Mouse (Mus musculus): ENCODE results near the gene Slc41a2. TPM values are rescaled to one million over a fixed set of nuclear protein-coding genes. Genes with fewer than 3 reads are reported as not detected.
"Not testable (repeated sequence)": the region's sequence is repeated elsewhere in the genome, so short reads cannot be mapped to it uniquely, and the experiment has no call there.

Slc41a2 gene
- polyA plus RNA-seq, 1 experiment from 2014 or later = 2.6 TPM

DNA sequence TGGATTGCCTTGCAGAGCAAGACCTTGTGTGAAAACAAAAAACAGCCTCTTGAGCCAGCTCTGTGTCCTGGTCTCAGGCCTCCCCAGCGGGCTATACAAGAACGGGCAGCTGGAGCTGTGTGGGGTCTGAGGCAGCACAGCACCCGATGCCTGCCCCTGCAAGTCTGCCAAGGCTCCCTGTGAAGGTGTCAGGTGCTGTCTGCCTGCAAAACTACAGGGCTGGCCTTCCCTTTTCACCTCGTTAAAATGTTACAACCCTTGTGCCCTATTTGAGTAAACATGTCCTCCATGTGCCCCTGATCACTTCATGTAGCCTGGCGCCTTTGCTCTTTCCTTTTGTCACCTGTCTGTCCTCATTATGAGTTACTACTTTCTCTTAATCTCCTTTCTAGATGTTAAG, 31.2 kb upstream of the Slc41a2 start:
- H3K9ac ChIP-seq = no peak overlapping the region
- H3K4me1 ChIP-seq = no peaks in the 10 kb centered on the region
- H3K36me3 ChIP-seq = peaks cover 82% of the 10 kb centered on the region
- H3K27ac ChIP-seq = no peak overlapping the region
- 89% methylated on average over 5 of the region's 5 CpGs for WGBS
- H3K9me3 ChIP-seq = no peaks in the 10 kb centered on the region
- H3K4me2 ChIP-seq (replicated peaks) = no peak overlapping the region
- ATAC-seq (ENCODE audit: low FRiP score, low read depth) = no peak
- H3K4me3 ChIP-seq = no peak overlapping the region
- H3K27me3 ChIP-seq (replicated peaks) = no peaks in the 10 kb centered on the region

DNA sequence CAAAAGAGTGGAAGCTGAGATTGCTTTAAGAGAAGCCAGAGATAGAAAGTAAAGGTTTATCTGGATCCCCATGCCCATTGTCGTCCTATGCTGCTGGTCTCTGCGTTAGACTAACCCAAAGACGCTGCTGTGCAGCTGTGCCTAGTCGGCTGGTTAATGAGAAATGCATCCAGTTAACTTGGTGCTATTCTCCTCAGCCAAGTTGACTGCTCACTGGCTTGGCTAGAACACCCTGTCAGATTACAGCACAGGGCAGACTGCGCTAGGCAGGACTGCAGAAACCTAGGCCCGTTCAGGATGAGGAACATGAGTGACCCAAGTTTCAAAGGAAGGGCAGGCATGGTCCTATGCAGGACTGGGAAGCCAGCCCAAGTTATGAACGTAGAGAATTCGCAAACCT, 25.8 kb upstream of the Slc41a2 start:
- Histone ChIP-seq H3K36me3 (peaks cover 60% of the 10 kb centered on the region), H3K4me3 (no peak overlapping the region), H3K27me3 (replicated peaks) (no peaks in the 10 kb centered on the region), H3K9ac (no peak overlapping the region), H3K4me2 (replicated peaks) (no peak overlapping the region), H3K4me1 (peaks cover 11% of the 10 kb centered on the region), H3K9me3 (no peaks in the 10 kb centered on the region), H3K27ac (no peak overlapping the region)
- ATAC-seq (ENCODE audit: low FRiP score, low read depth) = no peak
- 98% methylated on average over 8 of the region's 8 CpGs for WGBS

DNA sequence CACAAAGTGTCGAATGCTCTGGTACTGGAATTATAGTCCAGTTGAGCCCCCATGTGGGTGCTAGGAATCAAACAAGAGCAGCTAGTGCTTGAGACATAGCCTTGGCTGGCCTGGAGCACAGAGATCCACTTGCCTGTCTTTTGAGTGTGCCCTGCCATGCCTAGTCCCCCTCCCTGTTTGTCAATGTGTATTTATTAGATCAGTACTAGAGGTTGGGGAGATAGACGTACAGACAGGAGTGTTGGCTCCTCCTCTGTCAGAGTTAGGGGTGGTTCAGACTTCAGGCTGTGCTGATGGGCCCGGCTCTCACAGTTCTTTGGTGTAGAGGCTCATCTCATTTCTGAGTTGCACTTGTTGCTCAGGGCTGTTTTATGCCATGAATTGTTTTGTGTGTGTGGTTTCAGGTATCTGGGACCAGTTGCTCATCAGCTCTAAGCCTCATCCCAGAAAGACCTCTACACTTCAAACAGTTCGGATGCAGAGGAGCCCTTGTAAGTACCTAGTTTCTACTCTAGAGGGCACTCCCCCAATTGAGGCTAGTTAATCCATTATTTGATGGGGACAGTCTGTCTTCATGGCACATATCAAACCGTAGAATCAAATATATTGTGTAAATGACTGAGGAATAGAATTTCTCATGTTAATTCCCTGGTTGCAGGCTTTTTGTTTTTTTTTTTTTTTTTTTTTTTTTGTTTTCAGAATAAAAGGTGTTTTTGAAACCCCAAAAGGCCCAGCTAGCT, 24.1 kb upstream of the Slc41a2 start:
- Histone ChIP-seq H3K4me3 (no peak overlapping the region), H3K36me3 (peaks cover 43% of the 10 kb centered on the region), H3K9me3 (no peaks in the 10 kb centered on the region), H3K4me1 (peaks cover 11% of the 10 kb centered on the region), H3K4me2 (replicated peaks) (peak overlapping the region; percentile 84), H3K27me3 (replicated peaks) (no peaks in the 10 kb centered on the region), H3K9ac (0 out of 2 replicates have a peak overlapping the region, but pooled peaks have one; percentile 90), H3K27ac (no peak overlapping the region)
- no peak for ATAC-seq (ENCODE audit: low FRiP score, low read depth)
- 53% methylated on average over 5 of the region's 5 CpGs for WGBS

DNA sequence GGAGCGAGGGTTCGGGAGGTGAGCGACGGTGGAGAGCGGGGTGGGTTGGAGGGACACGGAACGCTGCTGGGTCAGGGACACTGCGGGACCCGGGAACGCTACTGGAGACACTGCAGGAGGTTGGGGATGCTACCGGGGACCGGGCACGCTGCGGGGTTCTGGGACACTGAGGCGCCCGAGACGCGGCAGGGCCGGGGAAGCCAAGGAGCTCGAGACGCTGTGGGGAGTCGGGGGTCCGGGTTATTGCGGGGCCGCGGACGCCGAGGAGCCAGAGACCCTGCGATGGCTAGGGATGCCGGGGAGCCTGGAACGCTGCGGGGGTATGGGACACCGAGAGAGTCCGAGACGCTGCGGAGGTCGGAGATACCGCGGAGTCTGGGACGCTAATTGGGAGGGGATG, 22.7 kb upstream of the Slc41a2 start:
- Histone ChIP-seq H3K9me3 (no peaks in the 10 kb centered on the region), H3K27ac (peak overlapping the region; percentile 38; the same call in 1 of the 2 replicates), H3K4me2 (replicated peaks) (peak overlapping the region; percentile 84), H3K36me3 (peaks cover 29% of the 10 kb centered on the region), H3K4me3 (peak overlapping the region; percentile 82), H3K27me3 (replicated peaks) (no peaks in the 10 kb centered on the region), H3K4me1 (peaks cover 11% of the 10 kb centered on the region), H3K9ac (peak overlapping the region; percentile 90)
- peak; percentile 80 for ATAC-seq (ENCODE audit: low FRiP score, low read depth)
- WGBS = under 1% methylated on average over 40 of the region's 40 CpGs

DNA sequence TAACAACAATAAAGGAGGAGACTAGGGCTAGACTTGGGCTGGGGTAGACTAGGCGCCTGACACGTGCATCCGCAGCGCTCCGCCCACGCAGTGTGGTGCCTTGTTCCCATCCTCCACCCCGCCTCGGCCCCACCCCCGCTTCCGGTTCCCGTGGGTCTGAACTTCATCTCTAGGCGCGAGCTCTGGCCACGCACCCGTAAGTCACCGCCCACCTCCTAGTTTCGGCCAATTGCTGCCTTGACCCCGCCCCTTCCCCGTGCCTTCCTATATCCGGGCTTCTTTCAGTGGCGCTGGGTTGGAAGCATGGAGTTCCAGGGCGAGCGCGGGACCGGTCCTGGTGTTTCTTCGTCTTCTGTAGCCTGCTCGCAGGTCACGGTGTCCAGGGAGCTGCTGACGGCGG, 22.3 kb upstream of the Slc41a2 start, which contains the start of gene D10Wsu102e:
D10Wsu102e (plus strand) TSS at position 266 of the 400 bp plus-strand sequence.
- Histone ChIP-seq H3K27ac (peak within 1 kb of the TSS; percentile 38; the same call in 1 of the 2 replicates), H3K9ac (peak within 1 kb of the TSS; percentile 90), H3K27me3 (replicated peaks) (no peaks in the 10 kb centered on the region), H3K9me3 (no peaks in the 10 kb centered on the region), H3K36me3 (peaks cover 25% of the 10 kb centered on the region), H3K4me3 (peak within 1 kb of the TSS; percentile 82), H3K4me1 (peaks cover 11% of the 10 kb centered on the region), H3K4me2 (replicated peaks) (peak within 1 kb of the TSS; percentile 84)
- under 1% methylated on average over 30 of the region's 30 CpGs for WGBS
- ATAC-seq (ENCODE audit: low FRiP score, low read depth) = peak; percentile 98

DNA sequence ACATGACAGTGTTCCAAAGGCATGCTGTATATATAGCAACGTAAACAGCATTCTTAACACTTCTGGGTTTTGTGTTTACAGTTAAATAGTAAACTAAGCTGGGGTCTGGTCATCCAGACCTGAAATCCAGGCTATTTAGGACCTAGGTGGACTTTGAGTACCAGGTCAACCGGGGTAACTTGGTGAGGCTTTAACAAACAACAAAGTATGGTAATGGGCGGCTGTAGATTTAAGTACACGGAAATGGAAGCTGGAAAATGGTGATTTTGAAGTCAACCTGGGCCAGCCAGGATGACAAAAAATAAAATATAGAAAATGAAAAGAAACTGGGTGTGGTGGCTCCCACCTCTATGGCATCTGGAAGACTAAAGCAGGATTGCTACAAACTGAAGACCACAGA, 21.8 kb upstream of the Slc41a2 start:
- Histone ChIP-seq H3K4me2 (replicated peaks) (peak overlapping the region; percentile 84), H3K9me3 (no peaks in the 10 kb centered on the region), H3K36me3 (peaks cover 20% of the 10 kb centered on the region), H3K27ac (no peak overlapping the region), H3K9ac (no peak overlapping the region), H3K27me3 (replicated peaks) (no peaks in the 10 kb centered on the region), H3K4me3 (peak overlapping the region; percentile 82), H3K4me1 (peaks cover 11% of the 10 kb centered on the region)
- 88% methylated on average over 4 of the region's 4 CpGs for WGBS
- no peak; the same call in none of the 2 replicates for ATAC-seq (ENCODE audit: low FRiP score, low read depth)

DNA sequence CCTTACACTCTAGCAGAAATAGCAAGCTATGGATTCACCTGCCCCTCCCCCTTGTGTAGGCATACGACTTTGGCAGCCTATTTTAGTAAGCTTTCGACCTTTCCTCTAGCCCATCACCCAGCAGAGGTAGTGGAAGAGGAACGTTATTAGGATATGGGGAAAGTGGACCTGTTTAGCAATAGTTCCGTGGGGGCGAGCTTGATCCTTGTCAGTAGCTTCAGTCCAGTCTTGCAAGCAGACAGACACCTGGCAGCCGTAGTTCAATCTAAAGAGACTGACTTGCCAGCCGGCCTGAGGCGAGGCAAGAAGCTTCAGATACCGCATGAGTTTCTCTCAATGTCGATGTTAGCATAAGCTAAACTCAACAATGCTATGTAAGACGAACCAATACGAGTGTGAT, 18.7 kb upstream of the Slc41a2 start:
- no peak overlapping the region for H3K4me2 ChIP-seq (replicated peaks)
- H3K36me3 ChIP-seq = no peaks in the 10 kb centered on the region
- H3K4me1 ChIP-seq = peaks cover 5% of the 10 kb centered on the region
- no peaks in the 10 kb centered on the region for H3K27me3 ChIP-seq (replicated peaks)
- WGBS = 83% methylated on average over 12 of the region's 12 CpGs
- H3K27ac ChIP-seq = no peak overlapping the region
- no peak overlapping the region for H3K9ac ChIP-seq
- no peak for ATAC-seq (ENCODE audit: low FRiP score, low read depth)
- H3K4me3 ChIP-seq = no peak overlapping the region
- H3K9me3 ChIP-seq = no peaks in the 10 kb centered on the region

DNA sequence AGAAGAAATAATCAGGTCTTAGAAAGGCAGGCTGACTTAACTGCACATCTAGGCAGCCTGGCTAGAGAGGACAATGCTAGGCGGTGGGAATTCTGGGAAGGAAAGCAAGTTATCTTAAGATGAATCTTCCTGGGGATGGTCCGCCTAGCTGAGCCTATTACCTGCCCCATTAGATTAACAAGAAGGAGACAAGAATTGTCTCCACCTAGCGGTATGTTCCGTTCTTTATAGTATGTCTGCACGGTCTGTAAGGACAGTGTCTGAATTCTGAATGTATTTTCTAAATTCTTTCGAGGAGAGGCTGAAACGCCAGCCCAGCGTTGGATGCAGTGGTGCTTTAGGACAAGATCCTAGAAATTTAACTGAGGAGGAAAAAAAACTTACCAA, 16.6 kb upstream of the Slc41a2 start:
- 71% methylated on average over 8 of the region's 8 CpGs for WGBS
- ATAC-seq (ENCODE audit: low FRiP score, low read depth) = no peak
- no peaks in the 10 kb centered on the region for H3K27me3 ChIP-seq (replicated peaks)
- H3K4me1 ChIP-seq = no peaks in the 10 kb centered on the region
- H3K4me2 ChIP-seq (replicated peaks) = no peak overlapping the region
- no peak overlapping the region for H3K4me3 ChIP-seq
- no peaks in the 10 kb centered on the region for H3K9me3 ChIP-seq
- no peaks in the 10 kb centered on the region for H3K36me3 ChIP-seq
- H3K27ac ChIP-seq = no peak overlapping the region
- no peak overlapping the region for H3K9ac ChIP-seq

DNA sequence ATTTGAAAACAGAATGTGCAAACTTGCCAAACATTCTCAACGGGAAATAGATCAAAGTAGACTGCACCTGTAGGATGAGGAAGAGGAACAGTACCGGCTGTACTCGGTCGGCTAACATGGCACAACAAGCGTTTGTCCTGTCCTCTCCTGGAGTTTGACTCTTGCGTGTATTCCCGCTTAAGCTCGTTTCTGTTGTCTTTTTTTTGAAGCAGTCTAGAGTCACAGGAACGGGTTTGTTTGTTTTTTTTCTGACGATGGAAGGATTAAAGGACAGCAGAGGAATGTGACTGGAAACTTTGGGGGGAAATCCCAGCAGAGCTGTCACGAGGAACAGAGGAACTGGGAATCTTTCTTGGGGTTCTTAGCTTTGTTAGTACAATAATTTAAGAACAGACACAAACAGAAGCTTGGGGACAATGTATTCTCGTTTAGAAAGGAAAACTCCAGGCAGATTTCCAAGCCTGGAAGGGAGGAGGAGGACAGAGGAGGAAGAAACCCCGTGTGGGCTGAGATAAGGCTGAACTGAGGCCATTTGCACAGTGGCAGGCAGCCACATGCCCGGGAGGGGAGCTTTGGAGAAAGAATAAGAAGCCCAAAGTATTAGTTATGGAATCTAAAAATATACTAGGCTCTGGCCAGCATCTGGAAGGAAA, 16.1 kb upstream of the Slc41a2 start:
- H3K9me3 ChIP-seq = no peaks in the 10 kb centered on the region
- no peaks in the 10 kb centered on the region for H3K36me3 ChIP-seq
- H3K4me3 ChIP-seq = no peak overlapping the region
- no peak for ATAC-seq (ENCODE audit: low FRiP score, low read depth)
- 65% methylated on average over 14 of the region's 14 CpGs for WGBS
- no peaks in the 10 kb centered on the region for H3K27me3 ChIP-seq (replicated peaks)
- H3K4me2 ChIP-seq (replicated peaks) = no peak overlapping the region
- no peak overlapping the region for H3K27ac ChIP-seq
- H3K9ac ChIP-seq = no peak overlapping the region
- no peaks in the 10 kb centered on the region for H3K4me1 ChIP-seq

DNA sequence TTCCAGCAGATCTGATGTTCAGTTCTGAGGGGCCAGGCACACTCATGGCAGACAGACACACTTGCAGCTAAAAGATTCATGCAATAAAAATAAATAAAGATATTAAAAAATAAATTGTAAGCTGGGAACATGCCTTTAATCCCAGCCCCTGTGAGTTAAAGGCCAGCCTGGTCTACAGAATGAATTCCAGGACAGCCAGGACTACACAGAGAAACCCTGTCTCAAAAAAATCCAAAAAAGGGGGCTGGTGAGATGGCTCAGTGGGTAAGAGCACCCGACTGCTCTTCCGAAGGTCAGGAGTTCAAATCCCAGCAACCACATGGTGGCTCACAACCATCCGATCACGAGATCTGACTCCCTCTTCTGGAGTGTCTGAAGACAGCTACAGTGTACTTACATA, 14.1 kb upstream of the Slc41a2 start:
- H3K4me2 ChIP-seq (replicated peaks); H3K9me3 ChIP-seq; H3K9ac ChIP-seq; H3K4me1 ChIP-seq; H3K36me3 ChIP-seq; H3K27me3 ChIP-seq (replicated peaks); ATAC-seq (ENCODE audit: low FRiP score, low read depth); H3K27ac ChIP-seq; H3K4me3 ChIP-seq: not testable (repeated sequence)
- WGBS = 86% methylated on average over 4 of the region's 4 CpGs

DNA sequence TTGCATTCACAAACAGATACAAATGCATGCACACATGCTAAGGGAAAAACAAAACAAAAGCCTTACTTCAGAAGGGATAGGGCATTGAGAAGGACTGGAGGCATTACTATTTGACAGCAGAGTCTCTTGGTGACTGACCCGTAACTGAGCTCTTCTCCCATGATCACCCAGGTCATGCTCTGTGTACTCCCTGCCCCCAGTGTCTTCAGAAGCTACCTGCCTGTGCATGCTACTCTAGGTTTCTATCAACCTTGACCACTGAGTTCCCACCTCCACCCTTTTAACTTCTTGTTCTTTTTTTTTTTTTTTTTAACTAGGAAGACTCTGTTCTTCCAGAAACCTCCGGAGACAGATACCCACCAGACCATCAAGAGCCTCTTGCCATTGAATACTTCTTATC, 13.0 kb upstream of the Slc41a2 start:
- no peak overlapping the region for H3K4me3 ChIP-seq
- H3K9me3 ChIP-seq = no peaks in the 10 kb centered on the region
- H3K4me2 ChIP-seq (replicated peaks) = no peak overlapping the region
- no peak for ATAC-seq (ENCODE audit: low FRiP score, low read depth)
- 98% methylated on average over 2 of the region's 2 CpGs for WGBS
- H3K36me3 ChIP-seq = no peaks in the 10 kb centered on the region
- no peaks in the 10 kb centered on the region for H3K4me1 ChIP-seq
- no peak overlapping the region for H3K9ac ChIP-seq
- H3K27me3 ChIP-seq (replicated peaks) = no peaks in the 10 kb centered on the region
- H3K27ac ChIP-seq = no peak overlapping the region

DNA sequence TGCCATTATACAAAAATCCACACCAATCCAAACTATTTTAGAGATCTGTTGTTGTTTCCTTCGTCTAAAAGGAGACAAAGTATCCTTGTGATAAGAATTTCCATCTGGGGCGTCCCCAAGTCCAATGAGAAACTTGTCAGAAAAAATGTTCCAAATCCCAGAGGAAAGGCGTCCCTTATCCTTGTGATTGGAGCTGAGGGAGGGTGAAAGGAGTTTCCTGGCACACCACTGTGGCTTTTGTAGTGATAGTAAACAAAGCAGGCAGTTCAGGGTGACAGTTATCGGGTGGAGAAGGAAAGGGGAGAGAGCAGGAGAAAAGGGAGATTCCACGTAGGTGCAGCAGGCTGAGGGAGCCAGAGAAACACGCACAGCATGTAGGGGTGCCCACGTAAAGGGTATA, 9.8 kb upstream of the Slc41a2 start:
- Histone ChIP-seq H3K4me3 (no peak overlapping the region), H3K9ac (no peak overlapping the region), H3K4me1 (no peaks in the 10 kb centered on the region), H3K4me2 (replicated peaks) (no peak overlapping the region), H3K9me3 (no peaks in the 10 kb centered on the region), H3K36me3 (no peaks in the 10 kb centered on the region), H3K27ac (no peak overlapping the region), H3K27me3 (replicated peaks) (no peaks in the 10 kb centered on the region)
- 38% methylated on average over 7 of the region's 7 CpGs for WGBS
- ATAC-seq (ENCODE audit: low FRiP score, low read depth) = no peak

DNA sequence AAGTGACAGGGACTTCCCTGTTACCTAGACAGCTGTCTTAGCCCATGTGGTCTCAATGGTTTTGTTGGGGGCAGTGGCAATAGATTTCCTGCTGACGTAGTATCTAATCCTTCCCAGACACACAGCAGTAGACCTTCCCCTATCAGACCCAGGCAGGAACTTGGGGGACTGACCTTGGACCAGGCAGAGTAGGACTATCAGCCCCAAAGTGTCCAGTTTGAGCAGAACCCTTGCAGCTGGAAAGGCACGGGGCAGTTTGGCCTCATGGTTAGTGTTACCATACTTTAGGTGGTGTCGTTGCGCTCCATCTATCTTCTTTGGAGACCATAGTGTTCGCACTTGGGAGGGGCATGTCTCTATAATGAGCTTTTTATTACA, 8.7 kb upstream of the Slc41a2 start:
- Histone ChIP-seq H3K27me3 (replicated peaks) (no peaks in the 10 kb centered on the region), H3K9me3 (no peaks in the 10 kb centered on the region), H3K9ac (no peak overlapping the region), H3K4me3 (no peak overlapping the region), H3K4me1 (no peaks in the 10 kb centered on the region), H3K36me3 (no peaks in the 10 kb centered on the region), H3K4me2 (replicated peaks) (no peak overlapping the region), H3K27ac (no peak overlapping the region)
- no peak for ATAC-seq (ENCODE audit: low FRiP score, low read depth)
- 86% methylated on average over 5 of the region's 5 CpGs for WGBS

All from neural tube, embryonic 12.5 days (tissue).